Mouse (Mus musculus) CH12.LX (cell line): Measurements from ENCODE around the gene Tubg1. TPM values are rescaled to one million over a fixed set of nuclear protein-coding genes. Genes with fewer than 3 reads are reported as not detected.
A peak's percentile ranks its signal among the peaks of the same experiment; 100 is the strongest.

Experiments
- DNase-seq: peaks from one replicate; pipeline ENCODE4 v3.0.0-alpha.2; 2013; ENCODE audit errors: extremely low read depth
- H3K27ac ChIP-seq: 2 replicates; pipeline ENCODE4 v1.5.1; 2012; ENCODE audit warnings: low read depth, mild to moderate bottlenecking, control low read depth, moderate library complexity; ENCODE audit not compliant: insufficient read depth
- H3K27me3 ChIP-seq: replicated peaks from 2 replicates; pipeline ENCODE3; 2012; ENCODE audit warnings: inconsistent platforms
- H3K36me3 ChIP-seq, 2 experiments: replicated peaks in 1 of 2; 2 replicates each; pipeline versions ENCODE3 to v1.6.1; 2012; ENCODE audit warnings: inconsistent platforms in 1 of 2, low read length in 1 of 2, mild to moderate bottlenecking in 1 of 2, mixed read lengths in 1 of 2, moderate library complexity in 1 of 2; ENCODE audit not compliant: control insufficient read depth in 1 of 2, insufficient read depth in 1 of 2
- H3K4me1 ChIP-seq, 2 experiments: 2 replicates each; pipeline ENCODE4 v1.6.1; 2012; ENCODE audit warnings: inconsistent platforms in 1 of 2, moderate library complexity in 1 of 2; ENCODE audit not compliant: insufficient read depth in 2 of 2, control insufficient read depth in 1 of 2
- H3K4me2 ChIP-seq: 2 replicates; pipeline ENCODE4 v1.6.1; 2012; ENCODE audit warnings: low read depth, mild to moderate bottlenecking, control low read depth; ENCODE audit not compliant: poor library complexity, insufficient read depth, severe bottlenecking
- H3K4me3 ChIP-seq, 3 experiments: fragments of 150-350 bp in 1 of 3; sonication (generic) in 1 of 3; replicated peaks in 1 of 3; 2 replicates each; pipeline versions ENCODE3 to v1.5.1; 2011 to 2012; ENCODE audit warnings: low read depth in 2 of 3, low read length in 2 of 3, mild to moderate bottlenecking in 2 of 3, moderate library complexity in 2 of 3, control low read depth in 1 of 3, improper control_type of control experiment in 1 of 3, inconsistent platforms in 1 of 3, mixed read lengths in 1 of 3; ENCODE audit not compliant: poor library complexity in 1 of 3
- H3K79me2 ChIP-seq: replicated peaks from 2 replicates; pipeline ENCODE4 v1.6.1; 2012; ENCODE audit warnings: mild to moderate bottlenecking, moderate library complexity; ENCODE audit not compliant: control insufficient read depth, poor library complexity, insufficient read depth, severe bottlenecking; ENCODE audit errors: extremely low read depth
- H3K9ac ChIP-seq: 2 replicates; pipeline ENCODE4 v1.6.1; 2012; ENCODE audit warnings: low read depth, mild to moderate bottlenecking, control low read depth, moderate library complexity; ENCODE audit not compliant: insufficient read depth
- H3K9me3 ChIP-seq: replicated peaks from 2 replicates; pipeline ENCODE3; 2012; ENCODE audit warnings: low read length, inconsistent platforms, mixed read lengths
- CHD2 ChIP-seq: IDR thresholded peaks from 2 replicates; pipeline ENCODE4 v1.6.1; 2011; ENCODE audit warnings: low read length, improper control_type of control experiment
- CTCF ChIP-seq, 2 experiments: IDR thresholded peaks in 1 of 2; conservative IDR thresholded peaks in 1 of 2; 2 replicates each; pipeline ENCODE4 v1.5.1; 2011 to 2012; ENCODE audit warnings: low read depth in 2 of 2, low read length in 2 of 2, improper control_type of control experiment in 1 of 2, inconsistent platforms in 1 of 2, mild to moderate bottlenecking in 1 of 2, moderate library complexity in 1 of 2
- ELF1 ChIP-seq: IDR thresholded peaks from 2 replicates; pipeline ENCODE4 v1.6.1; 2014; ENCODE audit warnings: low read depth, mild to moderate bottlenecking, inconsistent platforms, low read length, improper control_type of control experiment
- EP300 ChIP-seq: IDR thresholded peaks from 2 replicates; pipeline ENCODE4 v1.6.1; 2011; ENCODE audit warnings: low read length, improper control_type of control experiment
- GABPA ChIP-seq: IDR thresholded peaks from 2 replicates; pipeline ENCODE4 v1.6.1; 2012; ENCODE audit warnings: low read depth, low read length, improper control_type of control experiment, inconsistent platforms; ENCODE audit not compliant: insufficient replicate concordance
- HCFC1 ChIP-seq: IDR thresholded peaks from 2 replicates; pipeline ENCODE4 v1.6.1; 2012; ENCODE audit warnings: low read depth, mild to moderate bottlenecking, inconsistent platforms, low read length, improper control_type of control experiment
- JUND ChIP-seq: conservative IDR thresholded peaks from 2 replicates; pipeline ENCODE4 v1.6.1; 2011; ENCODE audit warnings: low read depth, low read length, improper control_type of control experiment
- MAFK ChIP-seq: IDR thresholded peaks from 2 replicates; pipeline ENCODE4 v1.6.1; 2011; ENCODE audit warnings: low read length, improper control_type of control experiment; ENCODE audit not compliant: insufficient replicate concordance
- MAX ChIP-seq: IDR thresholded peaks from 2 replicates; pipeline ENCODE4 v1.6.1; 2011; ENCODE audit warnings: low read length, improper control_type of control experiment
- MAZ ChIP-seq: IDR thresholded peaks from 2 replicates; pipeline ENCODE4 v1.6.1; 2012; ENCODE audit warnings: low read depth, mild to moderate bottlenecking, inconsistent platforms, low read length, improper control_type of control experiment, moderate library complexity
- MXI1 ChIP-seq: IDR thresholded peaks from 2 replicates; pipeline ENCODE4 v1.6.1; 2011; ENCODE audit warnings: mild to moderate bottlenecking, low read depth, low read length, improper control_type of control experiment
- NELFE ChIP-seq: IDR thresholded peaks from 2 replicates; pipeline ENCODE4 v1.6.1; 2011; ENCODE audit warnings: low read depth, low read length, improper control_type of control experiment
- NRF1 ChIP-seq: IDR thresholded peaks from 2 replicates; pipeline ENCODE4 v1.6.1; 2014; ENCODE audit warnings: low read depth, mild to moderate bottlenecking, inconsistent platforms, low read length, improper control_type of control experiment, moderate library complexity
- PAX5 ChIP-seq: IDR thresholded peaks from 2 replicates; pipeline ENCODE4 v1.6.1; 2012; ENCODE audit warnings: low read length, inconsistent platforms, mixed read lengths
- RAD21 ChIP-seq: IDR thresholded peaks from 2 replicates; pipeline ENCODE4 v1.6.1; 2011; ENCODE audit warnings: low read depth, mild to moderate bottlenecking, low read length, improper control_type of control experiment, moderate library complexity
- SIN3A ChIP-seq: IDR thresholded peaks from 2 replicates; pipeline ENCODE4 v1.6.1; 2012; ENCODE audit warnings: low read length, improper control_type of control experiment, inconsistent platforms
- SMC3 ChIP-seq: IDR thresholded peaks from 2 replicates; pipeline ENCODE4 v1.6.1; 2011; ENCODE audit warnings: low read depth, low read length, improper control_type of control experiment
- TBP ChIP-seq: conservative IDR thresholded peaks from 2 replicates; pipeline ENCODE4 v1.6.1; 2011; ENCODE audit warnings: low read depth, low read length, improper control_type of control experiment
- TCF12 ChIP-seq: IDR thresholded peaks from 2 replicates; pipeline ENCODE4 v1.6.1; 2014; ENCODE audit warnings: low read depth, mild to moderate bottlenecking, inconsistent platforms, low read length, improper control_type of control experiment
- UBTF ChIP-seq: IDR thresholded peaks from 2 replicates; pipeline ENCODE4 v1.6.1; 2012; ENCODE audit warnings: low read depth, mild to moderate bottlenecking, inconsistent platforms, low read length, improper control_type of control experiment, moderate library complexity
- USF2 ChIP-seq: conservative IDR thresholded peaks from 2 replicates; pipeline ENCODE4 v1.6.1; 2011; ENCODE audit warnings: low read depth, low read length, improper control_type of control experiment
- ZMIZ1 ChIP-seq: IDR thresholded peaks from 2 replicates; pipeline ENCODE4 v1.6.1; 2012; ENCODE audit warnings: low read depth, mild to moderate bottlenecking, inconsistent platforms, low read length, improper control_type of control experiment
- ZNF384 ChIP-seq: IDR thresholded peaks from 2 replicates; pipeline ENCODE4 v1.6.1; 2012; ENCODE audit warnings: low read depth, low read length, improper control_type of control experiment, inconsistent platforms
- dilution Hi-C: fragments of 300-500 bp; cut with MboI; formaldehyde crosslinking; loops from 2 replicates; pipeline ENCODE4 v1.14.3; 2020; ENCODE audit warnings: low sequenced_read_pairs; ENCODE audit not compliant: extremely low pct_unique_long_range_greater_than_20kb, extremely low pct_ligation_motif_present
- in situ Hi-C: fragments of 300-500 bp; cut with MboI; formaldehyde crosslinking; loops from 3 replicates; pipeline ENCODE4 v1.14.3; 2019; ENCODE audit warnings: low sequenced_read_pairs, low pct_ligation_motif_present, low pct_unique_long_range_greater_than_20kb, mixed read lengths
- polyA plus RNA-seq: library from polyadenylated mRNA; unstranded; fragments of >175 nt; gene quantifications from 2 replicates; pipeline ENCODE4 v1.2.1, GENCODE M21; 2012; ENCODE audit warnings: low read depth; ENCODE audit not compliant: insufficient read length
- total RNA-seq, 2 experiments: library from RNA; depleted of rRNA; stranded (reverse); fragments of 300-350 nt in 1 of 2; fragments of >200 nt in 1 of 2; gene quantifications; 2 replicates each; pipeline ENCODE4 v1.2.3; 2012 to 2014

The Tubg1 gene
- total and polyA plus RNA-seq, 3 experiments = 57.4 to 190 (median 108) TPM

DNA sequence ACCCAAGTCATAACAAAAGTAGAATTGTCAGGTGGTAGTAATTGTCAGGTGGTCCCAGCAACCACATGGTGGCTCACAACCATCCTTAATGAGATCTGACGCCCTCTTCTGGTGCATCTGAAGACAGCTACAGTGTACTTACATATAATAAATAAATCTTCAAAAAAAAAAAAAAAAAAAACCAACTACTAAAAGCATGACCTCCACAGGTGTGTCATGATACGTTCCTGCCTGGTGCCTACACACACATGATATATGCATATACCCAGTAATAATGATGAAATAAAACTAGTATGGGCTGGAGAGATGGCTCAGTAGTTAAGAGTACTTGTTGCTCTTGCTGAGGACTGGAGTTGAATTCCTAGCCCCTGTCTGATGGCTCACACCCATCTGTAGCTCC is 31.3 kb downstream of the Tubg1 start:
- H3K9me3 ChIP-seq = no peaks in the 10 kb centered on the region
- no peak overlapping the region for H3K27ac ChIP-seq
- in situ Hi-C loops (no loop called here), dilution Hi-C loops (no loop called here)
- H3K27me3 ChIP-seq = no peaks in the 10 kb centered on the region
- TF ChIP-seq CTCF (conservative IDR thresholded peaks at IDR 0.05 in 1 of 2, IDR thresholded peaks at IDR 0.05 in 1 of 2; ENCODE audit: low read depth in 2 of 2, low read length in 2 of 2) (peak in 1 of 2 experiments; percentile 44; a peak in 2 of 4 replicates), MAZ (no peak), ZNF384 (peak; percentile 74)
- H3K36me3 ChIP-seq = no peaks in the 10 kb centered on the region
- no peak overlapping the region for H3K4me2 ChIP-seq
- no peak overlapping the region for H3K9ac ChIP-seq
- H3K4me3 ChIP-seq = no peak overlapping the region
- DNase-seq = no peak
- H3K4me1 ChIP-seq = peaks cover 15 to 41% of the 10 kb centered on the region in 2 experiments
- H3K79me2 ChIP-seq = no peaks in the 10 kb centered on the region

- in situ Hi-C loops = no loop called here
- no peak for DNase-seq
- dilution Hi-C loops = no loop called here
- Histone ChIP-seq H3K4me2 (no peak overlapping the region), H3K9ac (no peak overlapping the region), H3K27ac (no peak overlapping the region), H3K4me3 (no peak overlapping the region), H3K79me2 (no peaks in the 10 kb centered on the region), H3K27me3 (no peaks in the 10 kb centered on the region)
- TF ChIP-seq EP300 (no peak), TBP (no peak), HCFC1 (no peak), PAX5 (no peak), ZNF384 (no peak), NELFE (no peak), MAFK (no peak)
- TF ChIP-seq, all 38 proteins: peak for 0
- Histone ChIP-seq H3K36me3 (peaks cover 0 to 5% of the 10 kb centered on the region in 2 experiments), H3K9me3 (no peaks in the 10 kb centered on the region), H3K4me1 (peaks cover 18 to 43% of the 10 kb centered on the region in 2 experiments)
Observed at GRCm38 (mm10) chr11:101152825-101153224, 33.1 kb downstream of the Tubg1 start.

GRCm38 (mm10) chr11:101154648-101155047 is 34.9 kb downstream of the Tubg1 start:
- dilution Hi-C loops (no loop called here), in situ Hi-C loops (no loop called here)
- Histone ChIP-seq H3K9ac (no peak overlapping the region), H3K36me3 (peaks cover 2 to 22% of the 10 kb centered on the region in 2 experiments), H3K79me2 (no peaks in the 10 kb centered on the region), H3K27ac (no peak overlapping the region), H3K4me3 (no peak overlapping the region), H3K9me3 (no peaks in the 10 kb centered on the region), H3K27me3 (no peaks in the 10 kb centered on the region), H3K4me2 (no peak overlapping the region), H3K4me1 (peaks cover 9 to 27% of the 10 kb centered on the region in 2 experiments)
- no peak for TF ChIP-seq RAD21
- TF ChIP-seq NRF1 = no peak
- no peak for TF ChIP-seq USF2
- no peak for TF ChIP-seq SIN3A
- TF ChIP-seq JUND = no peak
- TF ChIP-seq MXI1 = no peak
- no peak for TF ChIP-seq CHD2
- no peak for TF ChIP-seq TCF12
- no peak for TF ChIP-seq EP300
- no peak for TF ChIP-seq GABPA
- no peak for TF ChIP-seq SMC3
- no peak for TF ChIP-seq MAX
- TF ChIP-seq UBTF = no peak
- TF ChIP-seq ZNF384 = no peak
- TF ChIP-seq ZMIZ1 = no peak
- TF ChIP-seq ELF1 = no peak
- no peak for TF ChIP-seq HCFC1
- DNase-seq = no peak
